ENCODE assay signal across 7 mouse cellular contexts in genomic region chr13:93498211-93499166, GRCm38 (mm10). TPM values are rescaled to one million over a fixed set of nuclear protein-coding genes. Genes with fewer than 3 reads are reported as not detected.
DNase-seq lines count a peak whose midpoint lies in the region; ATAC-seq and TF ChIP-seq lines count a peak whose summit lies in the region.

No protein-coding gene starts in this region.

- H3K4me2 ChIP-seq in limb, embryonic 11.5 days (ENCODE audit: low read depth, severe bottlenecking) = peak overlapping the region; percentile 74
- H3K4me2 ChIP-seq in midbrain, embryonic 12.5 days (replicated peaks) = peak overlapping the region; percentile 68

- peak; percentile 51 to 58 for DNase-seq in adrenal gland, adult 18-20 months (ENCODE audit: low spot score in 2 of 2)
- DNase-seq in gastrocnemius, postnatal 10 days = peak; percentile 57
- peak; percentile 58 for DNase-seq in induced T-regulatory cell, adult 2 months (ENCODE audit: low read depth)
- DNase-seq in limb, embryonic 11.5 days (ENCODE audit: low spot score) = peak; percentile 64
- peak; percentile 11 for DNase-seq in skeletal muscle tissue, adult 2 months (ENCODE audit: low read depth, low spot score)

- peaks cover 7% of the 10 kb centered on the region for H3K4me1 ChIP-seq in cortical plate, adult 2 months (ENCODE audit: control insufficient read depth, insufficient read depth, low read length)
- peaks cover 7% of the 10 kb centered on the region; the same call in 1 of the 2 replicates for H3K4me1 ChIP-seq in limb, embryonic 11.5 days (ENCODE audit: control insufficient read depth, insufficient read depth, low read length)
- H3K4me1 ChIP-seq in midbrain, embryonic 12.5 days = peaks cover 21% of the 10 kb centered on the region

- peak; percentile 41 for ATAC-seq in limb, embryonic 11.5 days (ENCODE audit: insufficient number of reproducible peaks, low FRiP score, low TSS enrichment, low read depth)
- ATAC-seq in midbrain, embryonic 12.5 days (ENCODE audit: low FRiP score, low read depth) = peak; percentile 45

- no peaks in the 10 kb centered on the region for H3K9me3 ChIP-seq in limb, embryonic 11.5 days (ENCODE audit: control insufficient read depth, low read length)
- H3K9me3 ChIP-seq in midbrain, embryonic 12.5 days = no peaks in the 10 kb centered on the region

- H3K9ac ChIP-seq in limb, embryonic 11.5 days (ENCODE audit: low read length) = peak overlapping the region; percentile 93
- peak overlapping the region; percentile 97 for H3K9ac ChIP-seq in midbrain, embryonic 12.5 days (replicated peaks)

- peak overlapping the region; percentile 99 for H3K4me3 ChIP-seq in cortical plate, adult 2 months (ENCODE audit: insufficient read depth, low read length)
- H3K4me3 ChIP-seq in limb, embryonic 11.5 days (ENCODE audit: low read depth, low read length) = peak overlapping the region; percentile 96
- peak overlapping the region; percentile 97 for H3K4me3 ChIP-seq in midbrain, embryonic 12.5 days

- peak overlapping the region; percentile 94 for H3K27ac ChIP-seq in cortical plate, adult 2 months (ENCODE audit: insufficient read depth, low read length)
- peak overlapping the region; percentile 91 for H3K27ac ChIP-seq in limb, embryonic 11.5 days (replicated peaks; ENCODE audit: low read depth, low read length)
- peak overlapping the region; percentile 94 for H3K27ac ChIP-seq in midbrain, embryonic 12.5 days (replicated peaks)

- H3K36me3 ChIP-seq in limb, embryonic 11.5 days (ENCODE audit: control insufficient read depth, insufficient read depth, low read length) = no peaks in the 10 kb centered on the region
- H3K36me3 ChIP-seq in midbrain, embryonic 12.5 days = no peaks in the 10 kb centered on the region

- under 1% methylated on average over 78 of the region's 94 CpGs for WGBS in limb, embryonic 11.5 days
- under 1% methylated on average over 94 of the region's 94 CpGs for WGBS in midbrain, embryonic 12.5 days

- no peak for TF ChIP-seq POLR2A in cortical plate, adult 2 months (IDR thresholded peaks at IDR 0.05; ENCODE audit: extremely low read depth, insufficient read depth, low read length)

- no peak for TF ChIP-seq CTCF in cortical plate, adult 2 months (IDR thresholded peaks at IDR 0.05; ENCODE audit: extremely low read depth, insufficient read depth, low read length)

- H3K27me3 ChIP-seq in limb, embryonic 11.5 days (ENCODE audit: control insufficient read depth, insufficient read depth, low read length) = no peaks in the 10 kb centered on the region
- no peaks in the 10 kb centered on the region; the same call in 1 of the 2 replicates for H3K27me3 ChIP-seq in midbrain, embryonic 12.5 days

RNA-seq across cellular contexts. Expression of gene Jmy, which starts 1.1 kb away (rescaled TPM):
- 10 to 100 TPM; 37.0 to 51.1 TPM for total RNA-seq in adrenal gland, adult 18-20 months (2021)
- polyA plus RNA-seq in cortical plate, adult 2 months (2012; rRNA removed) = 14.1 and 14.2 TPM in 2 replicates
- total RNA-seq in gastrocnemius, postnatal 10 days (2021) = 10 to 100 TPM; 20.9 to 22.9 TPM
- 4.2 TPM in 2 replicates for polyA plus RNA-seq in limb, embryonic 11.5 days (2014; fragmentation: Nextera tagmentation; extraction: Ambion mirVana)
- 8.9 and 11.0 TPM in 2 replicates for polyA plus RNA-seq in midbrain, embryonic 12.5 days (2016; fragmentation: Nextera tagmentation; extraction: Ambion mirVana)

Comparison
In these comparisons a context has a peak if more than half of its experiments do, and no peak if none do; other contexts are left out.
1. Peak in every context shown above with its lines: DNase-seq, ATAC-seq, H3K4me3 ChIP-seq and H3K27ac ChIP-seq.
2. DNase-seq: peak in every context shown above with its lines; median percentile 64 in limb, embryonic 11.5 days; 58 in induced T-regulatory cell, adult 2 months; 57 in gastrocnemius, postnatal 10 days; 54 in adrenal gland, adult 18-20 months; 11 in skeletal muscle tissue, adult 2 months.